Comparison of ENCODE assay signal across 7 mouse cellular contexts in genomic region chr6:49263847-49264243, GRCm38 (mm10). TPM values are rescaled to one million over a fixed set of nuclear protein-coding genes. Genes with fewer than 3 reads are reported as not detected.
DNase-seq lines count a peak whose midpoint lies in the region; ATAC-seq lines count a peak whose summit lies in the region.

TSS of gene Tra2a (minus strand) at chr6:49264033.

- WGBS in intestine, embryonic 15.5 days, result under 1% methylated on average over 39 of the region's 39 CpGs
- under 1% methylated on average over 39 of the region's 39 CpGs for WGBS in midbrain, embryonic 10.5 days

- DNase-seq in adrenal gland, adult 18-20 months (ENCODE audit: low spot score in 2 of 2), result peak; percentile 97 to 99
- peak; percentile 98 for DNase-seq in embryo, embryonic 11 days
- peak; percentile 95 to 97 for DNase-seq in gastrocnemius, postnatal 36 days
- peak; percentile 97 for DNase-seq in left cerebral cortex, postnatal 25 days (ENCODE audit: low spot score in 2 of 2)
- peak; percentile 97 for DNase-seq in midbrain, embryonic 10.5 days (ENCODE audit: low spot score)
- peak; percentile 94 for DNase-seq in right cerebral cortex, postnatal 4 days

- peak within 1 kb of the TSS; percentile 100 for H3K9ac ChIP-seq in intestine, embryonic 15.5 days

- peaks cover 16% of the 10 kb centered on the region; the same call in 1 of the 2 replicates for H3K4me1 ChIP-seq in intestine, embryonic 15.5 days (replicated peaks)
- H3K4me1 ChIP-seq in midbrain, embryonic 10.5 days, result peaks cover 31% of the 10 kb centered on the region

- ATAC-seq in intestine, embryonic 15.5 days, result peak; percentile 96

- no peaks in the 10 kb centered on the region for H3K9me3 ChIP-seq in intestine, embryonic 15.5 days
- no peaks in the 10 kb centered on the region for H3K9me3 ChIP-seq in midbrain, embryonic 10.5 days (replicated peaks)

- H3K4me2 ChIP-seq in intestine, embryonic 15.5 days (replicated peaks), result peak within 1 kb of the TSS; percentile 61

- H3K36me3 ChIP-seq in intestine, embryonic 15.5 days, result no peaks in the 10 kb centered on the region
- H3K36me3 ChIP-seq in midbrain, embryonic 10.5 days, result peaks cover 10% of the 10 kb centered on the region; the same call in 1 of the 2 replicates

- peak within 1 kb of the TSS; percentile 98 for H3K27ac ChIP-seq in intestine, embryonic 15.5 days
- peak within 1 kb of the TSS; percentile 99 for H3K27ac ChIP-seq in midbrain, embryonic 10.5 days (replicated peaks)

- H3K4me3 ChIP-seq in intestine, embryonic 15.5 days (replicated peaks), result peak within 1 kb of the TSS; percentile 82
- peak within 1 kb of the TSS; percentile 89 for H3K4me3 ChIP-seq in midbrain, embryonic 10.5 days

- no peaks in the 10 kb centered on the region for H3K27me3 ChIP-seq in intestine, embryonic 15.5 days (replicated peaks)
- H3K27me3 ChIP-seq in midbrain, embryonic 10.5 days (ENCODE audit: low read depth, poor library complexity, severe bottlenecking), result no peaks in the 10 kb centered on the region

- intact Hi-C loops in gastrocnemius, postnatal 36 days (cut with DNase I), result no loop called here
- intact Hi-C loops in left cerebral cortex, postnatal 25 days (cut with DNase I), result loop anchor here (5.0 kb wide), 1 partner anchor 192 kb away; the partner anchor contains the start of gene Malsu1

RNA-seq across cellular contexts. Expression of gene Tra2a, which starts in this region (rescaled TPM):
- 100 to 1,000 TPM; 102 to 111 TPM for total RNA-seq in adrenal gland, adult 18-20 months (2021)
- total RNA-seq in gastrocnemius, postnatal 36 days (2021), result 10 to 100 TPM; 13.4 to 16.7 TPM
- polyA plus RNA-seq in intestine, embryonic 15.5 days (2015; fragmentation: Nextera tagmentation; extraction: Ambion mirVana), result 81.4 and 82.9 TPM in 2 replicates
- total RNA-seq in left cerebral cortex, postnatal 25 days (2021), result 10 to 100 TPM; 74.1 to 80.5 TPM
- 121 and 126 TPM in 2 replicates for polyA plus RNA-seq in midbrain, embryonic 10.5 days (2016; fragmentation: Nextera tagmentation; extraction: Ambion mirVana)

Comparison
In these comparisons a context has a peak if more than half of its experiments do, and no peak if none do; other contexts are left out.
1. Peak in every context shown above with its lines: DNase-seq, ATAC-seq, H3K4me3 ChIP-seq and H3K27ac ChIP-seq.
2. RNA of gene Tra2a (total RNA-seq): 102 to 111 TPM in adrenal gland, adult 18-20 months and 74.1 to 80.5 TPM in left cerebral cortex, postnatal 25 days; 13.4 to 16.7 TPM in gastrocnemius, postnatal 36 days; every median in the first group is over 4 times any median in the second.